Mouse (Mus musculus) kidney, embryonic 16.5 days (tissue): ENCODE results near the gene Hoxc5. TPM values are rescaled to one million over a fixed set of nuclear protein-coding genes. Genes with fewer than 3 reads are reported as not detected.

Experiments used
- ATAC-seq: fragments of 200-750 bp; cut with Nextera tagmentation; 2 replicates; pipeline ENCODE4 v1.8.0; 2017; ENCODE audit warnings: moderate TSS enrichment; ENCODE audit not compliant: low FRiP score, low TSS enrichment
- H3K27ac ChIP-seq: fragments of 300-500 bp; sonication (generic); 2 replicates; pipeline ENCODE4 v1.5.1; 2014; ENCODE audit warnings: low read length
- H3K27me3 ChIP-seq: fragments of 300-500 bp; sonication (generic); 2 replicates; pipeline ENCODE4 v1.6.1; 2014; ENCODE audit warnings: low read length, control low read depth, mixed read lengths; ENCODE audit not compliant: insufficient read depth
- H3K36me3 ChIP-seq: fragments of 300-500 bp; sonication (generic); 2 replicates; pipeline ENCODE4 v1.6.1; 2014; ENCODE audit warnings: low read length, control low read depth, mixed read lengths; ENCODE audit not compliant: insufficient read depth
- H3K4me1 ChIP-seq: fragments of 300-500 bp; sonication (generic); 2 replicates; pipeline ENCODE4 v1.6.1; 2014; ENCODE audit warnings: low read length, control low read depth, mixed read lengths; ENCODE audit not compliant: insufficient read depth
- H3K4me2 ChIP-seq: fragments of 300-500 bp; sonication (generic); replicated peaks from 2 replicates; pipeline ENCODE4 v1.6.1; 2014; ENCODE audit warnings: low read depth, low read length
- H3K4me3 ChIP-seq: fragments of 300-500 bp; sonication (generic); 2 replicates; pipeline ENCODE4 v1.5.1; 2014; ENCODE audit warnings: mild to moderate bottlenecking, low read length
- H3K9ac ChIP-seq: fragments of 300-500 bp; sonication (generic); replicated peaks from 2 replicates; pipeline ENCODE4 v1.6.1; 2014; ENCODE audit warnings: low read length
- H3K9me3 ChIP-seq: fragments of 300-500 bp; sonication (generic); 2 replicates; pipeline ENCODE4 v1.6.1; 2016; ENCODE audit warnings: low read length, control low read depth
- WGBS: fragments of 180-500 bp; shearing (Covaris S2); extraction: QIAGEN DNeasy Blood & Tissue Kit; methylation state at CpG from one replicate; pipeline ENCODE4 v1.1.7; 2014; 5-methylcytosine and 5-hydroxymethylcytosine counted together
- polyA plus RNA-seq: library from polyadenylated mRNA; unstranded; fragments of >200 nt; fragmentation: Nextera tagmentation; extraction: Ambion mirVana; gene quantifications from 2 replicates; pipeline ENCODE4 v1.2.1, GENCODE M21; 2015

Gene Hoxc5
- polyA plus RNA-seq, 1 experiment from 2014 or later, result 4.3 TPM

DNA sequence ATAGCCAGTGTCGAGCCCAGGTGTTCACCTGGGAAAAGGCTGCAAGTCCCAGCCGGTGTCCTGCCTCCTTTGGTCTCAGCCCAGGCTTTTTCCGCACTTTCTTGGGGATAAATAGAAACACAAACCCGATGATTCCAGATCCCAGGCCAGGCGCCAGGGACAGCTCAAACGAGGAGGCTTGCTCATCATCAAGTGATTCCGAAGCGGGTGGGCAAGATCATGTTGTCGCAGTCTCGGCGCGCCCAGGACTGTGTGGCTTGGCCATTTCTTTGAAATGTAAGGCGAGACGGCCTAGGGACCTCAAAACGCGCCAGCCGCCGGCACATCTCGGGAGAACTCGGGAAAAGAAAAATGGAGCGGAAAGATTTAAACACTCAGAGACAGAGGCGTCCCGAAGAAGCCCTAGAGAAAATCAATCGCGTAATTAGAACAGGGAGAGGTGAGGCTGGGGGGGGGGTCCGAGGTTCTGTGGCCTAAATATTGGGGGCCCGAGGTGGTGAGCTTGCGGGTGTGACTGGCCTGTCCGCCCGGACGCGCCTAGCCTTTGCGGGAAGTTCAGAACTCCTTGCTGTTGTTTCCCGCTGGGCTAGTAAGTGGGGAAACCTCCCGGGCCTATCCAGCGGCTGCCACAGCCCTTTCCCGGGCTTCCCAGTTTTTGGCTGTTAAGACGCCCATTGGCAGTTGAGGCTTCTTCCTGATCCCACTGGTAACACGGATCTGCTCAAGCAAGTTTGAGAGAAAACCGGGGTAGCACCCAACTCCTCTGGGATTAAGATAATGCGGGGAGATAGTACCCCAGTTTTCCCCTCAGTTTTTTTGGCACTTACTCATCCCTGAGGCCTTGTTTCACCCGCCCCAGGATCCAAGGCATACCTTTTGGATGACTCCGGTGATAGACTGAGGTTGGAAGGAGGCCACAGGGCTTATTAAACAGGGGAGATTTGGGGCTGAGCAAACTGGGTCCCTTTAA is 60.3 kb downstream of the Hoxc5 start:
- Histone ChIP-seq H3K4me3 (peak overlapping the region; percentile 30), H3K27ac (peak overlapping the region; percentile 40), H3K4me2 (peak overlapping the region; percentile 43), H3K36me3 (no peaks in the 10 kb centered on the region), H3K9me3 (no peaks in the 10 kb centered on the region), H3K4me1 (peaks cover 57% of the 10 kb centered on the region), H3K27me3 (peaks cover 36% of the 10 kb centered on the region), H3K9ac (peak overlapping the region; percentile 38)
- WGBS, result 13% methylated on average over 43 of the region's 43 CpGs
- ATAC-seq, result peak; percentile 32; the same call in 1 of the 2 replicates

DNA sequence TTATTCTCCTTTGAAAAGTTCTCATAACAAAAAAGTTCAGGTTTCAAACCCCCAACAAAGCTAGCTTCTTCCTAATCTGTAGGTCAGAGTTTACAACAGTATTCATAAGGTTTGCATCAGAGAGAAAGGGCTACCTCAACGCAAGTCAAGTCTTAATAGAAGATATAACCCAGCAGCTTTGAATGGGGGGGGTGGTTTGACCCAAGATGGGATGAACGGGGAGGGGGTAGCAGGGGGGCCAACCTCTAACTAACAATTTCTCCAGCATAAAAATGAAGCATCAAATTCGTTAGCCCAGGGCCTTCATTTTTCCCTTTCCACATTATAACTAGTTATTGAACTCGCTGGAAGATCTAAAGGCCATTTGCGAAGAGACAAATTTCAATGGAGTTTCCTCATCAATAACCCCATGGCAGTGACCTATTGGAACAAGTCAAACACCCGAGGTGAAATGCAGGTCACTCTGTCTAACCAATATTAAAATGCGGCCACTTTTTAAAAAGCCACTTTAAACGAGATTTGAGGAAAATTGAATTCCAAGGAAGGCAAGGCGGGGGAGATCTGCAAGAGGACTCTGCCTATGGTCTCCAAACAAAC is 61.8 kb downstream of the Hoxc5 start:
- no peak overlapping the region for H3K27ac ChIP-seq
- H3K4me3 ChIP-seq, result no peak overlapping the region
- H3K9me3 ChIP-seq, result no peaks in the 10 kb centered on the region
- peaks cover 65% of the 10 kb centered on the region for H3K4me1 ChIP-seq
- no peaks in the 10 kb centered on the region for H3K36me3 ChIP-seq
- H3K4me2 ChIP-seq, result no peak overlapping the region
- WGBS, result 63% methylated on average over 9 of the region's 9 CpGs
- no peak for ATAC-seq
- no peak overlapping the region for H3K9ac ChIP-seq
- H3K27me3 ChIP-seq, result peaks cover 28% of the 10 kb centered on the region

DNA sequence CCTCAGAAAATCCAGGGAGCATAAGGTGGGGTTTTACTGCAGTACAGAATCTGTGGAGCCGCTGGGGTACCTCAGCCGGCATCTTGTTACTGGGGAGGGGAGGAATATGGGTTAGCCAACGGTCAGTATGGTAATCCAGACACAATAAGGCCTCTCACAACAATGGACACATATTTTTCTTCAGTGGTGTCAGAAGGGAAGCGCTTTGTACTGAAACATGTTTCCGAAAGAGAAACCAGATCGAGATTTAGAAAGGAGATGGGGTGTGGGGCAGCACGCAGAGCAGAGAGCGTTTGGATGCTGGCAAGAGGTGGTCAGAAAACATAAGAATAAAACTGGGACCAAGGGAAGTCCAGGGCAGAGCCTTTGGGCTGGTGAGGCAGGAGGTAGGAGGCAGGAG is 62.9 kb downstream of the Hoxc5 start:
- no peaks in the 10 kb centered on the region for H3K36me3 ChIP-seq
- H3K4me2 ChIP-seq, result no peak overlapping the region
- no peak overlapping the region for H3K4me3 ChIP-seq
- H3K9ac ChIP-seq, result 0 out of 2 replicates have a peak overlapping the region, but pooled peaks have one; percentile 2
- H3K27me3 ChIP-seq, result peaks cover 17% of the 10 kb centered on the region
- 25% methylated on average over 8 of the region's 8 CpGs for WGBS
- H3K27ac ChIP-seq, result no peak overlapping the region
- no peak for ATAC-seq
- no peaks in the 10 kb centered on the region for H3K9me3 ChIP-seq
- peaks cover 59% of the 10 kb centered on the region for H3K4me1 ChIP-seq

DNA sequence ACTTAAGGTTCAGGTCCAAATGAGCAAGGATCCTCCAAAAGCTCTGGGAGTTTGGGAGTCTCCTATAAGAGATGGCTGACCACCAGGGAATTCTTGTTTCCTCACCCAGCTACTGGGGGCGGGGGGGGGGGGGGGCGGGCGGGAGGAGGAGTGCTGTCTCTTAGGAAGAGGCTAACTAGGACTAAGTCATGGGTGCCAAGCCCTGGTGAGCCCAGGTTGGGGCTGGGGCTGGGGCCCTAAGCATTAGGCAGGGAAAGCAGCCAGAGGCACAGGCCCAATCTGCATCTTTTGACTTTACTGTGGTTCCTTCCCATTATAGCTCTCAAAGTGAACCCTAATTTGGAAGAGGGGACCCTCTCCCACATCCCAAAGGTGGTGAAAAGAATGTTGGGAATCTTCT is 64.9 kb downstream of the Hoxc5 start:
- peaks cover 23% of the 10 kb centered on the region for H3K27me3 ChIP-seq
- H3K9me3 ChIP-seq, result no peaks in the 10 kb centered on the region
- peak overlapping the region; percentile 1 for H3K4me3 ChIP-seq
- H3K4me2 ChIP-seq, result peak overlapping the region; percentile 40
- WGBS, result 10% methylated on average over 2 of the region's 3 CpGs
- no peak for ATAC-seq
- H3K27ac ChIP-seq, result peak overlapping the region; percentile 13; the same call in 1 of the 2 replicates
- no peaks in the 10 kb centered on the region for H3K36me3 ChIP-seq
- peak overlapping the region; percentile 3; the same call in 1 of the 2 replicates for H3K9ac ChIP-seq
- peaks cover 57% of the 10 kb centered on the region for H3K4me1 ChIP-seq

DNA sequence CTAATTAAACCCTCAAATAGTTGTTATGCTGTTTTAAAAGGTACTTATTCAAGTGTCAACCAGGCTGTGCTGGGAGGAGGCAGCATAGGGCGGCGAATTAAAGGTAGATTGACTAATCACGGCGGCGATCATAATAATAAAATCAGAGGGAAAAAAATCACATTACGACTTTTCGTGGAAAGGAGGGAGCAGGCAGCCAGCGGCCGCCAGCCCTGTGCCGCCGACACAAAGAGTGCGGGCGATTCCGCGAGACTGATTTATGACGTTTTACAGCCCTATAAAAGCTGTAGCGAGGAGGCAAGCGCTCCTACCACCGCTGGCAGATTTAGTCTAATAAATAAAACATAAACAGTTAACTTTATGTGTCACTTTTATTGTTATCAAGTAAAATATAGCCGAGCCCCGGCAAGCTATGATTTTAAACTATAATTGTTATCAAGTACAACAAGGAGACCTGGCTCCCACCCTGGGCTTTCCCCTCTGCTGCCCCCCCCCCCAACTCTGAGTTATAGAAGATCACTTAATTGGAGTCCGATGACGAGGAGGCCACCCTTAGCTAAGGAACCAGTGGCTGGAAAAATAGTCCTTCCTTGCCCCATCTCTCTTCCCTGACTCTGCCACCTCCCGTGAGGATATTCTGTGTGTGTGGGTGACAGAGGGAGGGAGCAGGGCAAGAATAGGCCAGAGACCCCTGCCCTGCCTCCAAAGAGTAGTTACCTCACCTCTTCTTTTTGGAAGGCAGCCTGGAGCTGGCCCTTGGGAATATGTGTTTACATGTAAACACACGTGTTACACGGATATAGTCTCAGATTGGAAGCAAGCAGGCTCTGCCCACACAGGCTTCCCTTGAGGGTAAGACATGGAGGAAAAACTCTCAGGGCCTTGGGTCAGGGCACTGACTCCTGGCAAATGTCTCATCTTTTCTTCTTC is 65.7 kb downstream of the Hoxc5 start:
- WGBS, result 1% methylated on average over 26 of the region's 26 CpGs
- peaks cover 56% of the 10 kb centered on the region for H3K4me1 ChIP-seq
- H3K4me2 ChIP-seq, result peak overlapping the region; percentile 40
- no peak for ATAC-seq
- peak overlapping the region; percentile 1 for H3K4me3 ChIP-seq
- peak overlapping the region; percentile 3; the same call in 1 of the 2 replicates for H3K9ac ChIP-seq
- peaks cover 24% of the 10 kb centered on the region for H3K27me3 ChIP-seq
- H3K9me3 ChIP-seq, result no peaks in the 10 kb centered on the region
- peak overlapping the region; percentile 48 for H3K27ac ChIP-seq
- H3K36me3 ChIP-seq, result no peaks in the 10 kb centered on the region

DNA sequence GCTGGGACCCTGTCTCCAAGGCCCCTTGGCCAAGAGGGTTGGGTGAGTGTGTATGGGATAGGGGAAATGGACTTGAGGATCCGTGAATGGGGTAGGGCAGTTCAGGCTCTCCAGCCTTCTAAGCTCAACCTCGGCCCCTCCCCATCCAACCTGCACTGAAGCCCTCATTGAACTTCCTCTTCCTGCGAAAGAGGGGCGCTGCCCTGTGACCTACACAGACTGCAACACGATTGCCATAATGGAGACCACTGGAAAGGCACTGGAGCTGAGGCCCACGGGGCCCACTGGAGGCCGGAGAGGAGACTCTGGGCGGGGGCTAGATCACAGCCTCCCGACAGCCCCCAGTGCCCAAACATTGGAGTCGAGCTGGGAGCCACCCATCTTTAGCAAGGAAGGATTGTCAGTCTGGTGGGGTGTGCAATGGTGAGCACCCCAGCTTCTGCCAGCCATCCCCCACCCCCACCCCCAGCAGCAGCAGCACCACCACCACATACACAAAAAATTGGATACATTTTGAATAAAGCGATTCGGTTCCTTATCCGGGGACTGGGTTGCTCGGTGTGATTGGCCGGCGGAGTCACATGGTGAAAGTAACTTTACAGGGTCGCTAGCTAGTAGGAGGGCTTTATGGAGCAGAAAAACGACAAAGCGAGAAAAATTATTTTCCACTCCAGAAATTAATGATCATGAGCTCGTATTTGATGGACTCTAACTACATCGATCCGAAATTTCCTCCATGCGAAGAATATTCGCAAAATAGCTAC is 67.0 kb downstream of the Hoxc5 start:
- Histone ChIP-seq H3K36me3 (no peaks in the 10 kb centered on the region), H3K4me1 (peaks cover 63% of the 10 kb centered on the region), H3K9ac (peak overlapping the region; percentile 67), H3K27ac (peak overlapping the region; percentile 92), H3K4me2 (peak overlapping the region; percentile 76), H3K4me3 (peak overlapping the region; percentile 51), H3K9me3 (no peaks in the 10 kb centered on the region), H3K27me3 (peaks cover 14% of the 10 kb centered on the region)
- WGBS, result 6% methylated on average over 24 of the region's 24 CpGs
- peak; percentile 25; the same call in 1 of the 2 replicates for ATAC-seq

DNA sequence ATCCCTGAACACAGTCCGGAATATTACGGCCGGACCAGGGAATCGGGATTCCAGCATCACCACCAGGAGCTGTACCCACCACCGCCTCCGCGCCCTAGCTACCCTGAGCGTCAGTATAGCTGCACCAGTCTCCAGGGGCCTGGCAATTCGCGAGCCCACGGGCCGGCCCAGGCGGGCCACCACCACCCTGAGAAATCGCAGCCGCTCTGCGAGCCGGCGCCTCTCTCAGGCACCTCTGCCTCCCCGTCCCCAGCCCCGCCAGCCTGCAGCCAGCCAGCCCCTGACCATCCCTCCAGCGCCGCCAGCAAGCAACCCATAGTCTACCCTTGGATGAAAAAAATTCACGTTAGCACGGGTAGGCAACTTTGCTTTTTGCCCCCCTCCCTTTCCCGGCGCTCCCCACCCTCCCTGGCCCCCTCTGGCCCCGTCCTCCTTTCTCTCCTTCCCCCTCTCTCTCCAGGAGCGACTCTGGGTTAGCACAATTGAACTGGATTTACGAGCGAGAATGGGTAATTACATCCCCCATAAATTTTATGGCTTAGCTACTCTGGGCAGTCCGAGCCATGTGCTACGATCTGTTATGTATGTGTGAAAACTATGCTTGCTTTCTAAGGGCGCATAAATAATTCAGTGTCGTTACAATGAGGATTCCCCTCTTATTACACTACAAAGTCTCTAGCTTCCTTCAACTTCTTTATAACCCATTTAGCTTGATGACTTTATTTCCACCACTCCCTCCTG is 67.7 kb downstream of the Hoxc5 start:
- peak; percentile 86 for ATAC-seq
- H3K27ac ChIP-seq, result peak overlapping the region; percentile 92
- H3K9me3 ChIP-seq, result no peaks in the 10 kb centered on the region
- 1% methylated on average over 33 of the region's 34 CpGs for WGBS
- H3K4me2 ChIP-seq, result peak overlapping the region; percentile 76
- H3K36me3 ChIP-seq, result no peaks in the 10 kb centered on the region
- H3K9ac ChIP-seq, result peak overlapping the region; percentile 67
- peak overlapping the region; percentile 51 for H3K4me3 ChIP-seq
- H3K27me3 ChIP-seq, result peaks cover 18% of the 10 kb centered on the region
- H3K4me1 ChIP-seq, result peaks cover 70% of the 10 kb centered on the region

DNA sequence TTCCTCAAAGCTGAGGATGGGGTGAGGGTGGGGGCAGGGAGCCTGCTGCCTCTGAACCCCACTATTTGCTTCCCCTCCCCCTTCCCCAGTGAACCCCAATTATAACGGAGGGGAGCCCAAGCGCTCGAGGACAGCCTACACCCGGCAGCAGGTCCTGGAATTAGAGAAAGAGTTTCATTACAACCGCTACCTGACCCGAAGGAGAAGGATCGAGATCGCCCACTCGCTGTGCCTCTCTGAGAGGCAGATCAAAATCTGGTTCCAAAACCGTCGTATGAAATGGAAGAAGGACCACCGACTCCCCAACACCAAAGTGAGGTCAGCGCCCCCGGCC is 68.3 kb downstream of the Hoxc5 start:
- Histone ChIP-seq H3K9me3 (no peaks in the 10 kb centered on the region), H3K4me2 (peak overlapping the region; percentile 76), H3K27ac (peak overlapping the region; percentile 92), H3K27me3 (peaks cover 18% of the 10 kb centered on the region), H3K4me1 (peaks cover 71% of the 10 kb centered on the region), H3K9ac (peak overlapping the region; percentile 67), H3K36me3 (no peaks in the 10 kb centered on the region), H3K4me3 (peak overlapping the region; percentile 51)
- no peak for ATAC-seq
- under 1% methylated on average over 14 of the region's 14 CpGs for WGBS
